Comparison of ENCODE assay signal across 16 mouse cellular contexts in the genomic region with DNA sequence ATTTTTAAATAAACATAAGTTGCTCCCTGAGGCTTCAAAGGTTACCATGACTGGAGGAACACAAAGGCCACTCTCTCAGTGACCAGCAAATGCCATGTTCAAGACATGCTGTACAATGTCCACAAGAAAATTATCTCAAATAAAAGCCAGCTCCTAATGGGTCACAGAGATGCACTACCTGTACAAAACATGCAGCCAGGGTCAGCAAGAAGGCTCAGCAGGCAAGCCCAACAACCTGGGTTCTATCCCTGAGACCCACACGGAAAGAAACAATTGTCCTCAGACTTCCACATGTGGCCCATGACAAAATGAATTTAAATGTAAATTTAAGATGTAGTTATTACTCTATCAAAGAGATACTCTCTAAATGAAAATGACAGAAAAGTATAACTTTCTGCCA. TPM values are rescaled to one million over a fixed set of nuclear protein-coding genes. Genes with fewer than 3 reads are reported as not detected.
DNase-seq lines count a peak whose midpoint lies in the region; ATAC-seq and TF ChIP-seq lines count a peak whose summit lies in the region.
"Had no signal": no experiment of that assay in that cellular context is flagged by ENCODE, and none has a peak within 500 bp of the region (broad histone marks: within the 10 kb centered on the region; RNA-seq: fewer than 3 reads in every experiment).

No protein-coding gene starts in this region.

- no peak for TF ChIP-seq EP300 in stomach, postnatal 0 days (optimal IDR thresholded peaks at IDR 0.05)

- intact Hi-C loops in heart, postnatal 10 days (cut with DNase I), result loop anchor here (10.0 kb wide), 1 partner anchor 428 kb away; no protein-coding TSS in a partner anchor

- no peak for TF ChIP-seq CTCF in liver, adult 2 months (IDR thresholded peaks at IDR 0.05; ENCODE audit: low read depth, low read length)
- TF ChIP-seq CTCF in stomach, postnatal 0 days (IDR thresholded peaks at IDR 0.05; ENCODE audit: low read depth), result no peak

- H3K27ac ChIP-seq in liver, adult 2 months (replicated peaks; ENCODE audit: insufficient read depth, low read depth, low read length), result peak overlapping the region; percentile 72
- peak overlapping the region; percentile 74 for H3K27ac ChIP-seq in liver, embryonic 15.5 days (replicated peaks)
- H3K27ac ChIP-seq in stomach, postnatal 0 days (replicated peaks), result peak overlapping the region; percentile 77
- H3K27ac ChIP-seq in forebrain, embryonic 16.5 days (ENCODE audit: low read length), result no peak overlapping the region
- H3K27ac ChIP-seq: lung, embryonic 15.5 days had no signal

- no peaks in the 10 kb centered on the region for H3K27me3 ChIP-seq in liver, adult 2 months (ENCODE audit: control insufficient read depth, insufficient read depth, low read length)
- no peaks in the 10 kb centered on the region for H3K27me3 ChIP-seq in liver, embryonic 15.5 days
- H3K27me3 ChIP-seq in stomach, postnatal 0 days (ENCODE audit: control insufficient read depth, insufficient read depth, low read length), result no peaks in the 10 kb centered on the region
- H3K27me3 ChIP-seq in forebrain, embryonic 16.5 days (replicated peaks; ENCODE audit: control insufficient read depth, insufficient read depth, low read length), result no peaks in the 10 kb centered on the region
- H3K27me3 ChIP-seq: CH12.LX; lung, embryonic 15.5 days had no signal

- ATAC-seq in liver, embryonic 15.5 days (ENCODE audit: insufficient read depth), result no peak
- ATAC-seq in stomach, postnatal 0 days (ENCODE audit: low FRiP score, low TSS enrichment), result no peak
- no peak for ATAC-seq in megakaryocyte progenitor cell, adult 5-6 weeks (replicated peaks; ENCODE audit: poor library complexity)
- no peak for ATAC-seq in forebrain, embryonic 16.5 days
- ATAC-seq: activated CD4-positive, CD25-positive, alpha-beta regulatory T cell, adult 4 months had no signal

- peak overlapping the region; percentile 55 for H3K4me2 ChIP-seq in liver, embryonic 15.5 days
- no peak overlapping the region for H3K4me2 ChIP-seq in stomach, postnatal 0 days (replicated peaks; ENCODE audit: low read depth)
- no peak overlapping the region for H3K4me2 ChIP-seq in forebrain, embryonic 16.5 days (ENCODE audit: low read length)
- H3K4me2 ChIP-seq: lung, embryonic 15.5 days had no signal

- TF ChIP-seq POLR2A in liver, adult 2 months (IDR thresholded peaks at IDR 0.05; ENCODE audit: extremely low read depth, insufficient read depth, low read length), result no peak

- no peaks in the 10 kb centered on the region for H3K36me3 ChIP-seq in liver, adult 2 months (ENCODE audit: control insufficient read depth, insufficient read depth, low read length)
- peaks cover 15% of the 10 kb centered on the region for H3K36me3 ChIP-seq in liver, embryonic 15.5 days (replicated peaks)
- no peaks in the 10 kb centered on the region for H3K36me3 ChIP-seq in stomach, postnatal 0 days (ENCODE audit: control insufficient read depth, insufficient read depth, low read length)
- no peaks in the 10 kb centered on the region for H3K36me3 ChIP-seq in forebrain, embryonic 16.5 days (ENCODE audit: control insufficient read depth, insufficient read depth)
- H3K36me3 ChIP-seq: lung, embryonic 15.5 days had no signal

- H3K4me3 ChIP-seq in liver, adult 2 months (ENCODE audit: insufficient read depth, low read depth, low read length), result no peak overlapping the region
- 0 out of 2 replicates have a peak overlapping the region, but pooled peaks have one; percentile 0 for H3K4me3 ChIP-seq in liver, embryonic 15.5 days (replicated peaks)
- no peak overlapping the region for H3K4me3 ChIP-seq in stomach, postnatal 0 days (ENCODE audit: low read depth, low read length)
- H3K4me3 ChIP-seq in forebrain, embryonic 16.5 days (replicated peaks; ENCODE audit: low read length), result no peak overlapping the region
- H3K4me3 ChIP-seq: lung, embryonic 15.5 days had no signal

- DNase-seq in heart, adult 11 months, result peak; percentile 70
- DNase-seq in heart, postnatal 10 days, result no peak
- DNase-seq in liver, adult 2 months (ENCODE audit: extremely low read depth, low read depth, low spot score), result no peak
- DNase-seq in liver, result no peak
- DNase-seq in stomach, postnatal 0 days (ENCODE audit: low spot score), result no peak
- DNase-seq: cerebellum, postnatal 10 days; gastrocnemius, postnatal 14 days; kidney, postnatal 4 days; left cerebral cortex, postnatal 4 days; thymus, postnatal 14 days had no signal

- 76% methylated on average over 1 of the region's 1 CpGs for WGBS in liver, adult 2 months
- 53% methylated on average over 1 of the region's 1 CpGs for WGBS in liver, embryonic 15.5 days (ENCODE audit: insufficient replicate concordance)
- 43% methylated on average over 1 of the region's 1 CpGs for WGBS in stomach, postnatal 0 days
- 80% methylated on average over 1 of the region's 1 CpGs for WGBS in forebrain, embryonic 16.5 days

- H3K4me1 ChIP-seq in liver, adult 2 months (ENCODE audit: control insufficient read depth, insufficient read depth, low read length), result peaks cover 32% of the 10 kb centered on the region
- H3K4me1 ChIP-seq in liver, embryonic 15.5 days (replicated peaks), result peaks cover 67% of the 10 kb centered on the region
- peaks cover 8% of the 10 kb centered on the region; the same call in 1 of the 2 replicates for H3K4me1 ChIP-seq in stomach, postnatal 0 days (replicated peaks; ENCODE audit: control insufficient read depth, insufficient read depth)
- H3K4me1 ChIP-seq in forebrain, embryonic 16.5 days (replicated peaks; ENCODE audit: control insufficient read depth, insufficient read depth, low read length), result peaks cover 31% of the 10 kb centered on the region

- H3K79me2 ChIP-seq in liver, adult 2 months (ENCODE audit: control insufficient read depth, insufficient read depth, low read length), result peaks cover 64% of the 10 kb centered on the region

- no peak overlapping the region for H3K9ac ChIP-seq in liver, adult 2 months (ENCODE audit: low read depth, low read length)
- no peak overlapping the region for H3K9ac ChIP-seq in liver, embryonic 15.5 days
- no peak overlapping the region for H3K9ac ChIP-seq in stomach, postnatal 0 days (ENCODE audit: low read length)
- no peak overlapping the region for H3K9ac ChIP-seq in forebrain, embryonic 16.5 days (replicated peaks; ENCODE audit: low read depth, low read length)
- H3K9ac ChIP-seq: lung, embryonic 15.5 days had no signal

- no peaks in the 10 kb centered on the region for H3K9me3 ChIP-seq in liver, embryonic 15.5 days (replicated peaks)
- no peaks in the 10 kb centered on the region for H3K9me3 ChIP-seq in stomach, postnatal 0 days (ENCODE audit: control insufficient read depth, low read length)
- no peaks in the 10 kb centered on the region for H3K9me3 ChIP-seq in forebrain, embryonic 16.5 days (ENCODE audit: control insufficient read depth, low read length)
- H3K9me3 ChIP-seq: lung, embryonic 15.5 days had no signal

RNA-seq across cellular contexts. Expression of gene Fam120a, which starts 4.7 kb away (rescaled TPM):
- 100 to 1,000 TPM; 106 to 111 TPM for total RNA-seq in heart, postnatal 10 days (2021)
- 45.1 and 59.3 TPM in 2 replicates for total RNA-seq in liver, adult 2 months (2014; rRNA removed)
- 40.1 and 40.6 TPM in 2 replicates for polyA plus RNA-seq in liver, adult 2 months (2012; rRNA removed)
- 13.3 and 13.9 TPM in 2 replicates for polyA plus RNA-seq in liver, embryonic 15.5 days (2015; fragmentation: Nextera tagmentation; extraction: Ambion mirVana)
- 18.1 and 18.7 TPM in 2 replicates for polyA plus RNA-seq in stomach, postnatal 0 days (2015; fragmentation: Nextera tagmentation; extraction: Ambion mirVana)
- 211 and 215 TPM in 2 replicates for total RNA-seq in megakaryocyte progenitor cell, adult 5-6 weeks (2015)
- total RNA-seq in megakaryocyte progenitor cell, adult 5-6 weeks (2017), result 118 and 129 TPM in 2 replicates
- polyA plus RNA-seq in forebrain, embryonic 16.5 days (2015; fragmentation: Nextera tagmentation; extraction: Ambion mirVana), result 13.7 and 14.8 TPM in 2 replicates
